Mouse (Mus musculus) liver, adult 2 months (tissue): ENCODE results near the gene Gpr85.

ENCODE experiments used
- CTCF ChIP-seq: fragments of 200-500 bp; IDR thresholded peaks from 2 replicates; pipeline ENCODE4 v1.5.1; 2011; ENCODE audit warnings: low read depth, low read length, control low read depth
- POLR2A ChIP-seq: fragments of 200-500 bp; IDR thresholded peaks from 2 replicates; pipeline ENCODE4 v1.6.1; 2011; ENCODE audit warnings: low read length, control low read depth; ENCODE audit not compliant: insufficient read depth; ENCODE audit errors: extremely low read depth

DNA sequence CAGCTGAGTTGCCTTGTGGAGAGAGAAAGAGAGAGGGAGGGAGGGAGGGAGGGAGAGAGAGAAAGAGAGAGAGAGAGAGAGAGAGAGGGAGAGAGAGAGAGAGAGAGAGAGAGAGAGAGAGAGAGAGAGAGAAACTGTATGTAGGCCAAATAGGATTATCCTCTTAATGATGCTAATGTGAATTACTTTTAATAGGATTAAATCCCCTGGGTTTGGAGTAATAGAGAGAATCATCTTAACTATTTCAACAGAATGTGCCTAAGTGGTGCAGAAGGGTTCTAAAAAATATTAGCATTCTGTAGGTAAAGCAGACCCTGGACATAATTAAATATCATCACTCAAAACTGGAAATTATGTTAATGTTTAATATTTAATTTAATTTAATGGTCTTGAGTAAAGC lies 42.4 kb downstream of the Gpr85 start:
- no peak for TF ChIP-seq CTCF
- no peak for TF ChIP-seq POLR2A
